Mouse (Mus musculus) spleen, adult 2 months (tissue): ENCODE data around the gene Snx12. TPM values are rescaled to one million over a fixed set of nuclear protein-coding genes. Genes with fewer than 3 reads are reported as not detected.

Experiments
- DNase-seq, 2 experiments: peaks; one replicate each; pipeline versions ENCODE4 v3.0.0 to v3.0.0-alpha.2; 2012 to 2021; ENCODE audit warnings: low spot score in 2 of 2, low read depth in 1 of 2
- H3K27ac ChIP-seq: fragments of 200-500 bp; 2 replicates; pipeline ENCODE4 v1.5.1; 2012; ENCODE audit warnings: low read length, inconsistent platforms; ENCODE audit not compliant: insufficient read depth
- H3K27me3 ChIP-seq: fragments of 200-500 bp; 2 replicates; pipeline ENCODE4 v1.6.1; 2012; ENCODE audit warnings: mild to moderate bottlenecking, moderate library complexity, low read length, inconsistent platforms; ENCODE audit not compliant: control insufficient read depth, insufficient read depth
- H3K36me3 ChIP-seq: fragments of 200-500 bp; 2 replicates; pipeline ENCODE4 v1.6.1; 2012; ENCODE audit warnings: mild to moderate bottlenecking, low read length, inconsistent platforms; ENCODE audit not compliant: control insufficient read depth, insufficient read depth
- H3K4me1 ChIP-seq: fragments of 200-500 bp; 2 replicates; pipeline ENCODE4 v1.6.1; 2011; ENCODE audit warnings: inconsistent platforms; ENCODE audit not compliant: control insufficient read depth, insufficient read depth, insufficient read length
- H3K4me3 ChIP-seq: fragments of 200-500 bp; 2 replicates; pipeline ENCODE4 v1.5.1; 2011; ENCODE audit warnings: mild to moderate bottlenecking, inconsistent platforms; ENCODE audit not compliant: insufficient read depth, insufficient read length; ENCODE audit errors: extremely low read depth
- CTCF ChIP-seq: fragments of 200-500 bp; IDR thresholded peaks from 2 replicates; pipeline ENCODE4 v1.5.1; 2011; ENCODE audit warnings: mild to moderate bottlenecking, inconsistent platforms; ENCODE audit not compliant: insufficient read depth, insufficient read length, insufficient replicate concordance; ENCODE audit errors: extremely low read depth
- POLR2A ChIP-seq: fragments of 200-500 bp; IDR thresholded peaks from 2 replicates; pipeline ENCODE4 v1.6.1; 2011; ENCODE audit warnings: low read depth, low read length, inconsistent platforms
- WGBS: fragments of 180-500 bp; shearing (Covaris S2); methylation state at CpG from one replicate; pipeline ENCODE4 v1.1.7; 2018; 5-methylcytosine and 5-hydroxymethylcytosine counted together
- polyA plus RNA-seq: library from polyadenylated mRNA; depleted of rRNA; stranded (reverse); fragments of >200 nt; gene quantifications from 2 replicates; pipeline ENCODE4 v1.2.3, GENCODE M21; 2012; rRNA removed

The Snx12 gene
- polyA plus RNA-seq, 1 experiment: 11.9 TPM

DNA sequence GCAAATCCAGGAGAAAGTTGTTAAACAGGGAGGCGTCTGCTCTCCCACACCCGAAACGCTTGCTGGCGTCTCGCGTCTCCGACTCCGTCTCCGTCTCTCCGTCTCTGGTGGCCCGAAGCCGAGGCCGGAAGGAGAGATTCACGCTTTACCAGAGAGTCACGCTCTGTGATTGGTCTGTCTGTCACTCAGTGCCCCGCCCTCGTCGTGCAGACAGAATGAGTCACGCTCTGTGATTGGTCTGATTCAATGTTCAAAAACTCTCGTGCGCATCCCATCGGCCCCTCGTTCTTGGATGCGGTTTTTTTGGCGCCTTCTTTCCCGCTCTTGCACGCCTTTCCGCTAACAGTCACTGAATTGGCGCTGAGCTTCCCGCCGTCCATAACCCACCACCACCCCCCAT is 162.8 kb downstream of the Snx12 start, which contains the start of gene Tex11:
Tex11 (minus strand) TSS at position 127 of the 400 bp plus-strand sequence.
- no peak within 1 kb of the TSS for H3K27ac ChIP-seq
- no peaks in the 10 kb centered on the region for H3K36me3 ChIP-seq
- H3K4me1 ChIP-seq: no peaks in the 10 kb centered on the region
- DNase-seq: no peak
- no peak within 1 kb of the TSS for H3K4me3 ChIP-seq
- 91% methylated on average over 31 of the region's 31 CpGs for WGBS
- no peaks in the 10 kb centered on the region for H3K27me3 ChIP-seq
- no peak for TF ChIP-seq POLR2A
- no peak for TF ChIP-seq CTCF

Other genes starting within 250 kb of the Snx12 start
- gene Tex11, start 162.9 kb downstream of the Snx12 start, polyA plus RNA-seq: not detected in 2 replicates
- 2.1 and 2.6 TPM in 2 replicates for gene Slc7a3, start 136.5 kb downstream of the Snx12 start, polyA plus RNA-seq
- gene Foxo4, start 32.0 kb upstream of the Snx12 start, polyA plus RNA-seq: 28.9 and 29.1 TPM in 2 replicates
- gene Gm614, start 41.4 kb upstream of the Snx12 start, polyA plus RNA-seq: 0.65 and 0.99 TPM in 2 replicates
- 171 and 180 TPM in 2 replicates for gene Il2rg, start 45.7 kb upstream of the Snx12 start, polyA plus RNA-seq
- gene Gm20489, start 46.5 kb upstream of the Snx12 start, polyA plus RNA-seq: not detected in 2 replicates
- 236 and 243 TPM in 2 replicates for gene Med12, start 51.5 kb upstream of the Snx12 start, polyA plus RNA-seq
- 0.14 and 0.21 TPM in 2 replicates for gene Nlgn3, start 76.6 kb upstream of the Snx12 start, polyA plus RNA-seq
- gene Gjb1, start 153.8 kb upstream of the Snx12 start, polyA plus RNA-seq: 2.8 and 4.2 TPM in 2 replicates
- gene Zmym3, start 198.3 kb upstream of the Snx12 start, polyA plus RNA-seq: 15.9 and 16.3 TPM in 2 replicates
- 66.2 and 66.3 TPM in 2 replicates for gene Nono, start 206.8 kb upstream of the Snx12 start, polyA plus RNA-seq
- gene Itgb1bp2, start 226.5 kb upstream of the Snx12 start, polyA plus RNA-seq: 0.14 and 0.54 TPM in 2 replicates